Mouse (Mus musculus): ENCODE results near the gene Taf5. TPM values are rescaled to one million over a fixed set of nuclear protein-coding genes. Genes with fewer than 3 reads are reported as not detected.

Taf5 gene
- total and polyA plus RNA-seq, 2 experiments from 2014 or later, result 3.0 to 8.6 TPM

DNA sequence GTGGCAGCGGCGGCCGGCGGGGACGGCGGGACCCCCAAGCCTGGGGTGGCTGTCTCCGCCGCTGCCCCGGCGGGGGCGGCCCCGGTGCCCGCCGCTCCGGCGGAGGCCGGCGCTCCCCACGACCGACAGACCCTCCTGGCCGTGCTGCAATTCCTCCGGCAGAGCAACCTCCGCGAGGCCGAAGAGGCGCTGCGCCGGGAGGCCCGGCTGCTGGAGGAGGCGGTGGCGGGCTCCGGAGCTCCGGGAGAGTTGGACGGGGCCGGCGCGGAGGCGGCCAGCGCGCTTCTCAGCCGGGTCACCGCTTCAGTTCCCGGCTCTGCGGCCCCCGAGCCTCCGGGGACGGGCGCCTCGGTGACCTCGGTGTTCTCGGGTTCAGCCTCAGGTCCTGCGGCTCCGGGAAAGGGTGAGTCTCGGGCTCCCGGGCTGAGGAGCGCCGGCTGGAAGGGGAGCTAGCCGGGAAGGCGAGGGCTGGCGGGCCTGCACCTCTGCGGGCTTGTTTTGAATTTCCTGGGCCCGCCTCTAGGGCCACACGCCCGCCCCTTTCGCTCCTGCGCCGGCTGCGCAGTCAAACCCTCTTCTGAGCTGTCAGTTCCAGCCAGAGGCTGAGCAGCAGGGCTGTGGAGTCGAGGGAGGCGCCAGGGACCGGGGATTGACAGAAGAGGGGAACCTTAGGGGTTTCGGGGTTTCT is 522 bp downstream of the Taf5 start:
- Histone ChIP-seq H3K4me2 (ENCODE audit: low read depth, low read length, poor library complexity, severe bottlenecking) (peak overlapping the region; percentile 61), H3K4me1 (ENCODE audit: insufficient read depth, low read length) (no peaks in the 10 kb centered on the region), H3K9ac (replicated peaks; ENCODE audit: low read length, poor library complexity, severe bottlenecking) (peak overlapping the region; percentile 87), H3K4me3 (ENCODE audit: low read depth, low read length) (peak overlapping the region; percentile 98), H3K36me3 (ENCODE audit: insufficient read depth, low read length) (no peaks in the 10 kb centered on the region), H3K9me3 (ENCODE audit: low read length) (no peaks in the 10 kb centered on the region), H3K27me3 (ENCODE audit: insufficient read depth, low read length) (no peaks in the 10 kb centered on the region), H3K27ac (ENCODE audit: low read depth, low read length) (peak overlapping the region; percentile 92)
- WGBS, result under 1% methylated on average over 53 of the region's 72 CpGs
- ATAC-seq (ENCODE audit: low FRiP score) (peak; percentile 94), DNase-seq (ENCODE audit: low spot score) (peak; percentile 89)
- peak; percentile 30 for TF ChIP-seq CTCF (IDR thresholded peaks at IDR 0.05)

DNA sequence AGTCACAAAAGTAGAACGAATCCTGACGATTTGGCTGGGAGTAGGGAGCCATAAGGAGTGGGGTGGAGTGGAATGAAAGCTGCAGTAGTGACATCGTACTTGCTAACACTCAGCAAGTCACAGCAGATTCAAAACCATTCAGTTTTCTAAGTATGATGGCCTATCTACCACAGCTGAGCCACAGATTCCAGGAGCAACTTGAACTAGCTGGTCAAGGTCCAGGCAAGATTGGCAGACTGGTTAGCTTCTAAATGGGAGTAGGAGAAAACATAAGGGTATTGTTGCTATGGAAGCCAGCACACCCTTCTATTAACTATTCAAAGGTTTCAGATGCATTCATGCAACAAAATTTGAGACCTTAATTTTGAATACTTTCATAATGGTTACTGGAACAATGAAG is 20.7 kb downstream of the Taf5 start:
- DNase-seq (ENCODE audit: low spot score) (no peak), ATAC-seq (ENCODE audit: low FRiP score) (no peak)

DNA sequence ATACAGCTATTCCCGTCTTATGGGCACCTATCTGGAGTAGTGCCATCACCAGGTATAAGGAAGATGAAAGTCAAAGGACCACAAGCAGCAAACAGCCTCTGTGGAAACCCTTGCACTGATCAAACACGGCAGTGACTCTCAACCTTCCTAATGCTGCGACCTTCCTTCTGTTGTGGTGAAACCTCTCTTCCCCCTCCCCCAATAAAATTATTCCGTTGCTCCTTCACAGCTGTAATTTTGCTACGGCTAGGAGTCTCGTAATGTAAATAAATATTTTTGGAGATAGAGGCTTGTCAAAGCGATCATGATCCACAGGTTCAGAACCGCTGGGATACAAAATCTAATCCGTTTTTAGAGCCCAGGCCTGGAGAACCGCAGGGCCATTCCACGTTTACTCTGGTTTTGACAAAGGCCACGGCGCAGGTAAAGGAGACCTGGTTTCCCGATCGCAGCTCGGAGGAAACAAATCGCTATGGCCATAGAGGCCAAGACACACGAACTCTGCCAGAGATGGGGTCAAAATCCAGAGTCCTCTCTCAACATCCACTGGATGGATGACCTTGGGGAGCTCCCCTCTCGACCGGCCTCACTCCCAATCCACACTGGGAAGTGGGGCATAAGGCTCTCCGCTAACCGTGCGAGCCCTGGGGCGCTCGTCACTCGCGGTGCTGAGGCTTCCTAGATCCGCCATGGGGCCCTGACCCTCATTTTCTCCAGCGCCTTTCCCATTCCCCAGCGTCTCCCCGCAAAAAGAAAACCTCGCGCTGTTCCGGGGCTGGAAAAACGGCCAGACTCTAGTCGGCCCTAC is 22.4 kb downstream of the Taf5 start:
- H3K27me3 ChIP-seq (ENCODE audit: insufficient read depth, low read length), result no peaks in the 10 kb centered on the region
- ATAC-seq (ENCODE audit: low FRiP score), result peak; percentile 62
- H3K9ac ChIP-seq (replicated peaks; ENCODE audit: low read length, poor library complexity, severe bottlenecking), result peak overlapping the region; percentile 97
- peaks cover 8% of the 10 kb centered on the region for H3K4me1 ChIP-seq (ENCODE audit: insufficient read depth, low read length)
- no peak for TF ChIP-seq CTCF (IDR thresholded peaks at IDR 0.05)
- WGBS, result 2% methylated on average over 36 of the region's 36 CpGs
- peak; percentile 1 for DNase-seq (ENCODE audit: low spot score)
- peaks cover 16% of the 10 kb centered on the region for H3K36me3 ChIP-seq (ENCODE audit: insufficient read depth, low read length)
- peak overlapping the region; percentile 86 for H3K4me3 ChIP-seq (ENCODE audit: low read depth, low read length)
- H3K27ac ChIP-seq (ENCODE audit: low read depth, low read length), result peak overlapping the region; percentile 93
- no peaks in the 10 kb centered on the region for H3K9me3 ChIP-seq (ENCODE audit: low read length)
- H3K4me2 ChIP-seq (ENCODE audit: low read depth, low read length, poor library complexity, severe bottlenecking), result peak overlapping the region; percentile 84

More for the DNA sequence above, 20.7 kb downstream of the Taf5 start:
- Histone ChIP-seq H3K27me3 (ENCODE audit: insufficient read depth, low read length) (no peaks in the 10 kb centered on the region), H3K9me3 (ENCODE audit: low read length) (no peaks in the 10 kb centered on the region), H3K4me3 (ENCODE audit: low read depth, low read length) (no peak overlapping the region), H3K4me1 (ENCODE audit: insufficient read depth, low read length) (peaks cover 8% of the 10 kb centered on the region), H3K36me3 (ENCODE audit: insufficient read depth, low read length) (peaks cover 25% of the 10 kb centered on the region), H3K27ac (ENCODE audit: low read depth, low read length) (no peak overlapping the region), H3K9ac (replicated peaks; ENCODE audit: low read length, poor library complexity, severe bottlenecking) (no peak overlapping the region), H3K4me2 (ENCODE audit: low read depth, low read length, poor library complexity, severe bottlenecking) (no peak overlapping the region)
- TF ChIP-seq CTCF (IDR thresholded peaks at IDR 0.05), result no peak
- WGBS, result 86% methylated on average over 3 of the region's 3 CpGs

DNA sequence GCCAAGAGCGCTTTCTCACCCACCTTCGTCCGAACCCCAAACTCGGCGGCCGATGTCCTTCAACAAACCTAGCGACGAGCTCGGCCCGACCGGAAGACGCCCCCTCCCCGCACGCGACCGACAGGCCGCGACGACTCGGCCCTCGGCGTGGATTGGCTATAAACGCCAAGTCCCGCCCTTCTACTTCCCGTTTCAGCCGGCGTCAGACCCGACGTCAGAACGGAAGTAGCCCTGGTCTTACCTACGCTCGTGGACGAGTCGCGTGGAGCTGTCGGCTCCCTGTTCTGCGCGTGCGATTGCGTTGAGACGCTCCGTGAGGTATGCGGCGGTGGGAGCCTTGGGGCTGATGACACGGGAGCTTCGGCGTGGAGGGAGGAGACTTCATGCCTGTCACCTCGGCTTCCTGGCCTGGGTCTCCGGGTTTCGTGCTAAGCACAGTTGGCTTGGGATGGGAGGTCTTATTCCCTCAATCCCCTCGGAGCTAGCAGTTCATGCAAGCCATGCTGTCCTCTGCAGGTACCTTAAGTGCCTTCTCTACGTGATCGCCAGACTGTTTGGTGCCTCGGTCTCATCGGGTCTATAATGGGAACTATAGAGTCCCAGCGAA is 23.1 kb downstream of the Taf5 start, which contains the start of the genes Usmg5 and Pdcd11:
Gene Usmg5 (minus strand): TSS at position 98 of the 607 bp plus-strand sequence.
Gene Pdcd11 (plus strand): TSS at position 219 of the 607 bp plus-strand sequence.
- H3K4me1 ChIP-seq (ENCODE audit: insufficient read depth, low read length), result peaks cover 8% of the 10 kb centered on the region
- under 1% methylated on average over 56 of the region's 56 CpGs for WGBS
- peak; percentile 98 for DNase-seq (ENCODE audit: low spot score)
- peak; percentile 98 for ATAC-seq (ENCODE audit: low FRiP score)
- peaks cover 17% of the 10 kb centered on the region for H3K36me3 ChIP-seq (ENCODE audit: insufficient read depth, low read length)
- H3K27me3 ChIP-seq (ENCODE audit: insufficient read depth, low read length), result no peaks in the 10 kb centered on the region
- TF ChIP-seq CTCF (IDR thresholded peaks at IDR 0.05), result no peak
- H3K4me3 ChIP-seq (ENCODE audit: low read depth, low read length), result peak within 1 kb of the TSS; percentile 86
- peak within 1 kb of the TSS; percentile 84 for H3K4me2 ChIP-seq (ENCODE audit: low read depth, low read length, poor library complexity, severe bottlenecking)
- no peaks in the 10 kb centered on the region for H3K9me3 ChIP-seq (ENCODE audit: low read length)
- peak within 1 kb of the TSS; percentile 97 for H3K9ac ChIP-seq (replicated peaks; ENCODE audit: low read length, poor library complexity, severe bottlenecking)
- peak within 1 kb of the TSS; percentile 93 for H3K27ac ChIP-seq (ENCODE audit: low read depth, low read length)

DNA sequence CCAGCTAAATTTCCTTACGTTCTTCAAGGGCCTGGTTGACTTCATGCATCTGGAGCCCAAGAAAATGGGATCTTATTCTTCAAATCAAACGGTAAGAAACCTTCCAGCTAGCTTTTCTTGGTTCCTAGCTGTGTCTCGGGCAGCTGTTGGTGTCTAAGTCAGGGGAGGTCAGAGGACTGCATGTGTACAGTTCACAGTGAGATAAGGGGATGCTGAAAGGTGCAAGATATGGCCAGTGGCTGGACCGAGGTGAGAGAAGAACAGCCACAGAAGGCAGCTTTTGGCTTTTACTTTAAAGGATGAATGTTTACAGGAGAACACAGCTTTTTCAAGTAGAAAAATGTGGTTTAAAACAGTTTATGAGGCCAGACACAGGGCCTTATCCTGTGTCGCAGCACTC is 33.5 kb downstream of the Taf5 start:
- 94% methylated on average over 5 of the region's 5 CpGs for WGBS
- H3K36me3 ChIP-seq (ENCODE audit: insufficient read depth, low read length), result peaks cover 71% of the 10 kb centered on the region
- DNase-seq (ENCODE audit: low spot score) (no peak), ATAC-seq (ENCODE audit: low FRiP score) (no peak)
- TF ChIP-seq CTCF (IDR thresholded peaks at IDR 0.05), result no peak
- no peaks in the 10 kb centered on the region for H3K27me3 ChIP-seq (ENCODE audit: insufficient read depth, low read length)
- no peak overlapping the region for H3K4me3 ChIP-seq (ENCODE audit: low read depth, low read length)
- H3K9ac ChIP-seq (replicated peaks; ENCODE audit: low read length, poor library complexity, severe bottlenecking), result no peak overlapping the region
- no peaks in the 10 kb centered on the region for H3K4me1 ChIP-seq (ENCODE audit: insufficient read depth, low read length)
- no peak overlapping the region for H3K27ac ChIP-seq (ENCODE audit: low read depth, low read length)
- no peaks in the 10 kb centered on the region for H3K9me3 ChIP-seq (ENCODE audit: low read length)
- H3K4me2 ChIP-seq (ENCODE audit: low read depth, low read length, poor library complexity, severe bottlenecking), result no peak overlapping the region
